Mouse (Mus musculus) embryo, embryonic 11 days (tissue): ENCODE measurements at regions not wholly inside any gene's neighbourhood (a gene's known extent, or its start where the extent isn't known, plus 50 kb on each side); places are given as distances from the start of the nearest gene placed in this dataset.

Experiments
- DNase-seq: peaks from one replicate; pipeline ENCODE4 v3.0.0-alpha.2; 2015

DNA sequence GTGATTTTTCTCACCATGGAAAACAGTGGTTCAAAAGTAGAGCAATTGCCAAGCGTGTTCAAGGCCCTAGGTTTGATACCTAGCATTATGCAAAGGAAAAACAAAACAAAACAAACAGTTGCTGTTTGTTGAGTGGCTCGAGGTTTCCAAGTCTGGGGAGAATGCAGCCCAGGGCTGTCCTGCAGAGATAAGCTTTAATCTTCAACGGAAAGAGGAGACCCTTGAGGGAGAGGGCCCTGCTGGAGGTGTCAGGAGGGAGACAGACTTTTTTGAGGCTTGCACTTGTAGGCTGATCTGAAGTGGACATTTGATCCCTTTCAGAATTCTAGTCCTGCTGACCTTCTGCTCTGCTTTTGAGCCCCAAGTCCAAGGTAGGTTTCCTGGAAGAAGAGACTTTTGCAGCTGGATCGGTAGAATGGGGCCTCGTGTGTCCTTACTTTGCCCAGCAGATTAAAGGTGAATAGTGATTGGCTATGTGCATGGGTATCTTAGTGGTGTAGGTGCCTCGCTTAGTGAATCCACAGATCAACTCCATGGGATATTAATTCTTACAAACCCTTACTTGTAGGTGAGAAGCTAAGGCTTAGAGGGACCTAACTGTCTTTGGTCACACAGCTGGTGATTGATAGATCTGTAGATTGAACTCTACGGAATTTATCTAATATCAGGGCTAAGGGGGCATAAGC lies 87.2 kb upstream of the Podxl start:
- no peak for DNase-seq

DNA sequence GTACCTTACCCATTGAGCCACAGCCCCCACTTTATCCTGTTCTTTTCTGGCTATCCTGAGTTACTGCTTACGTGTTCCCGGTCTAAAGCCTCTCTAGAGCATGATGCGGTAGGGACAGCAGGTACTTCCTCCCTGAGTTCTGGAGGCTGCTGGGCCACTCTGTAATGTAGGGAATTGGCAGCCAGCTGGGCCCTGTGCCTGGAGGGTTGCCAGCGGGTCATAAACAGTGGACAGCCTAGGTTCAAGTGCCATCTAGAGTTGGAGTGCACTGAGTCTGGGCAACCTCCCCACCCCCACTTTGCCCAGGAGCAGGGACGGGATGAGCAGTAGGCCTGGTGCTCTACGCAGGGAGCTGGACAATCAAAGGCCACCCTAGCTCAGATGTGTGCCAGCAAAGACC lies 81.5 kb upstream of the Podxl start:
- DNase-seq = no peak

DNA sequence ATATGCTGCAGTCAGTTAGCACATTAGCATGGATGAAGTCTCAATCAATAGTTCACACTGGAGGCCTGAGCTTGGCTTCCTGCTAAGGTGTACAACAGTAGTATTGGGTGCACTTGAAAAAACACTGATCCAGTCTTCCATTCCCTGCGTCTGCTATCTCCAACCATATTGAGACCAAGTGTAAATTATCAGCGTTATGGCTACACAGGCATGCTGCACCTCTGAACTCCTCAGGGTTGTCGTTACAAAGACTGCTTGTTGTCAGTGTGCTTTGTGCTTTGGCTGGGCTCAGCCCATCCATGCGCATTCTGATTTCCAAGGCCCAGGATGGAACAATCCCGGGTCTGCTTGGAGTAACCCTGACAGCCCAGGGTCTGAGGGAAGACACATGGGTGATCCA lies 80.7 kb upstream of the Podxl start:
- DNase-seq = no peak

DNA sequence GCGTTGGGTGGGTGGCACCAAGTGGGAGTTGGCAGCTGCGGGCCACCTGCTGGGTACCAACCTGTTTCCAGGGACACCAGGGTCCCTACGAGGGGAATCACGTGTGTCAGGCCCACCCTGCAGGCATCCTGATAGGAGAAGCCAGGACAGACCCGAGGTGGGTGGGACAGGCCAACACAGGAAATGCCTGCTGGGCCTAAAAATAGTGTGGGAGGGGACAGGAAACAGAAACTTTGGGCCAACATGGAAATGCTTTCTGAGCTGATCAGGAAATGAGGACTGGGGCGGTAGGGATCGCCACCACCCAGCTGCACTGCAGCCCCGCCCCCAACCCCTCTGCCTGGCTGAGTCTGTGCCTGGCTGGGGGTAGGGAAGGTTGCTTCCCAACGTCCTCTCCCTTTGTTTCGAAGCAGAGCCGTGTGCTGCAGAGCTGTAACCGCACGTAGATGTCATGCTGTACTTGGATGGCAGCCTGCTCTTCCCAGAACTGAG lies 78.7 kb upstream of the Podxl start:
- peak; percentile 54 for DNase-seq

DNA sequence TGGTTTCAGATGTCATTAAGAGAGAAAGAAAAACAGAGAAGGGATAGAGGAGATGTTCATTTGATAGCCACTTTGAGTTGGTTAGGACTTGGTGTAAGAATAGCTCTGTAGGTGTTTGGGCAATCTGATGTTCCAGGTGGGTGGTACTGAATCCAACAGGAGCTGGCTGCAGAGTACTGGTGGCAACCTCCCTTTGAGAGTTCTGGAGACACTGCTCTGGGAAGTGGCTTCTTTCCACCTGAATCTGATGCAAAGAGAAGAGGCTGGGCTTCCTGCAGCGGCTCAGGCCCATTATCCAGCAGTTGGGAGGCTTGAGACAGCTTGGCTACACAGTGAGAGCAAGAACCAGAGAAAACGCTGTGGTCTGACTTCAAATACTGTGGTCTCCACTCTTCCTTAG lies 77.0 kb upstream of the Podxl start:
- DNase-seq = no peak

DNA sequence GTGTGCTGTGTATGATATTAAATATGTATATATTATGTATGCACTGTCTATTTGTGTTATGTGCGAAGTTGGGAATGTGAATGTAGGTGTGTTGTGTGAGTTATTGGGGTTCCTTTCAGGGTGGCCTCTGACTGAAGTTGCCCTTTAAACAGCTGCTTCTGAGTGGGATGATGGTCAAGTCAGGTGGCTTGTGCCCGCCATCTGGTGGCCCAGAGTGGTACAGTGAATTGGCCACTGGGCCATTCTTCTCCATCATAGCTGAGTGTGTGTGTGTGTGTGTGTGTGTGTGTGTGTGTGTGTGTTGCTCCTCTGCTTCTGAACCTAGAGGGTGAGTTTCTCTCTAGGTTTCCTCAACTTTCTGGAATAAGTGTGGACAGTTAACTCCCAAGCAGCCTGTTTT lies 75.7 kb upstream of the Podxl start:
- DNase-seq = peak; percentile 79

DNA sequence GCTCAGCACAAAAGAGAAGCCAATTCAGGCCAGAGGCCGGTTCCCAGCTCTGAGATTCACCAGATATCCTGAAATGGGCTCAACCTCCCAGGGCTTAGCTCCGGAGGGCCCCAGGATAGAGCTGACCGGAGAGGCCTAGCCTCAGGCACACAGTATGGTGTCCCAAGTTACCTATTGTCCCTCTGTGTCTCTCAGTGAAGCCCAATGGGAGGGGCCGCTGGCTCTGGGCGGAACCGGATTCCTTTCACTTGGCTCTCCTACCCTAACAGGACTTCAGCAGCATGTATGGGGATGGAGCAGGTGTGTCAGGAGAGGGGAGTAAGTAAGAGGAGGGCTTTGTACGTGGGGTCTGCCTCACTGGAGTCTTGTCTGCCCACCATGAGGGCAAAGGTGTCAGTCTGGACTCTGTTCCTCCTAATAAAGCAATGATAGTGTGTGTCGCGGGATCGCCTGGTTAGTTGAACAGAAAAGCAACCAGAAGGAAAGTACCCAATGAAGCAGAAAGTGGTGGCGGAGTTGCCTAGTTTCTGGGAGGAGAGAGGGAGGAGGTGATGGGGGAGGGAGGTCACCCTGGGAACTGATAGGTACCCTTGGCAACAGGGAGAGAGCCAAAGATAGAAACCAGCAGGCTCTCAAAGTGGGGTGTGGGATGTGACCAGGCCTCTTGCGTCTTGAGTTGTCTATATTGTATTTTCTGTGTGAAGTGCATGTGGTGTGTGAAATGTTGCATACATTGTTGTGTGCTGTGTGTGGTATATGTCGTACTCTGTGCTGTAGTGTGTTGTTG lies 74.8 kb upstream of the Podxl start:
- no peak for DNase-seq

DNA sequence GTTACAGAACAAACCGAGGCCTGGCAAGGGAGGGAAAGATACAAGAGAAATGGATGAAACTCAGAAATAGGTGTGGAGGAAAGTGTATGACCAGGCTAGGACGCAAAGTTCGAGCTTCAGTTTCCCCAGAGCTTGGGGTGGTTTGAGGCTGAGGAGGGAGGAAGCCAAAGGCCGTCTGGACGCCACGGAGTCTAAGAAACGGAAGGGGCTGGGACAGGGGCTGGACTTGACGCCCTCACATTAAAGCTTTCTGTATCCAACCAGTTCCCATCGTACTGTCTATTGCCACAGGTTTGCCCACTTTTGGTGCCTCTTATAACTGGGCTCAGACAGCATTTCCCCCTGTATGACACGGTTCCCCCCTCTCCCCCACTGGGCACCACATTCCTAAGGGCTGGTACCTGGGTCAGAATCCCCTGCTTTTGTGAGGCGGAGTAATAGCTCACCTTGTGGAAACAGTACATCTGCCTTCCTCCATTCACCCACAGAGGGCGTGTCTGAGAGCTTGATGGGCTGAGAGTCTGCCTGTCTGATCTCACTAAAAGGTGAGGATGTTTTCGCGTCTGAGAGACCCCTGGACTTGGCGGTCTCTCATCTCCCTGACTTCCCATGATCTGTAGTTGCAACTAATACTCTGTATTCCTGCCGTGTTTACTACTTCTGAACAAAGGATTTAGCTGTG lies 73.7 kb upstream of the Podxl start:
- DNase-seq = peak; percentile 51

DNA sequence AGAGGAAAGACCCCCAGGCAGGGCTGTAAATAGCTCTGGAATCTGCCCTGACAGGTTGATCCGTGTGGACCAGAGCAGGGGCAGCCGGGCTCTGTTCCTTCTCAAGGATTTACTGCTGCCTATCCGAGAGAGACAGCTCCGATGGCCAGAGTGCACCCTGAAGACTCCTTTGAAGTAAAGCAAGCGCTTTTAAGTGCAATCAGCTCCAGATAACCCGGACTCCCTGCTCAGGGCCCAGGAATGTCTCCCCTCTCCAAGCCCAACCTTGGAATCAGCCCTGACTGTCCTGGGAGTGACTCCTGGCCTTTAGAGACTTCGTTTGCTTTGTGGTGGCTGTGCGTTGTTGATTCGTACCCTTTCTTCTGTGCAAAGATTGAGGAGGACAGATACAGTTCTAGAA lies 73.2 kb upstream of the Podxl start:
- DNase-seq = peak; percentile 25

DNA sequence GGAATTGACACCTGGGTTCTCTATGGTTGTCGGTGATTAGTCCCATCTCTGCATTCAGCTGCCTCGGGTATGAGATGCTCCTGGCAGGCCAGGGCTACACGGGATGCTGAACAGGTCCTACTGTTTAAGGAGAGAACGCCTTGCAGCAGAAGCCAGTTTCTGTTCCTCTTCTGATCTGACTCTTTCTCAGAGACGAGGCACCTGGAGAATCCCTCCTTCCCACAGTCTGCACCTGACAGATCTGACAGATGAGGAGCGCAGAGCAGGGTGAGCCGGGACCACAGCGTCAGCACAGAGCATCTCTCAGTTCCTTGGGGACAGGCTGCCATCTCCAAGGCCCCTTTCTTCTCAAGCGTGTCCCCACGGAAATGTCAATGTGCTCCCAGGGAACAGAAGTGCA lies 68.7 kb upstream of the Podxl start:
- DNase-seq = no peak

DNA sequence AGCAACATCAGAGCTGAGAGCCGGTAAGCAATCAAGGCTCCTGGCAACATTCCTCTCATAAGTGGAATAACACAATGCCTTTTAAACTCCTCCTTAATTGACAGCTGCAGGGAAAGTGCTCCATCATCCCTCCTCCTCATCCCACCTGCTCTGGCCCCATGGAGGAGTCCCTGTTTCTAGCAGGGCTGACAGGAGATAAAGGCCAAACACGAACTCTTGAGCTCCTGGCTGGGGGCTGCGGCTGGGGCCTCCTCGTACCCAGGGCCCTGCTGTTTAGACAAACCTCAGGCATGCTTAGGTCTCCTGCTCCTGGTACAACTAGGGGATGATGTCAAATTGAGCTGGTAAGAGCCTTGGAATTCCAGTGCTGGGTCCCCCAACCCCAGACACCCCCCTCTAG lies 66.2 kb upstream of the Podxl start:
- DNase-seq = no peak

DNA sequence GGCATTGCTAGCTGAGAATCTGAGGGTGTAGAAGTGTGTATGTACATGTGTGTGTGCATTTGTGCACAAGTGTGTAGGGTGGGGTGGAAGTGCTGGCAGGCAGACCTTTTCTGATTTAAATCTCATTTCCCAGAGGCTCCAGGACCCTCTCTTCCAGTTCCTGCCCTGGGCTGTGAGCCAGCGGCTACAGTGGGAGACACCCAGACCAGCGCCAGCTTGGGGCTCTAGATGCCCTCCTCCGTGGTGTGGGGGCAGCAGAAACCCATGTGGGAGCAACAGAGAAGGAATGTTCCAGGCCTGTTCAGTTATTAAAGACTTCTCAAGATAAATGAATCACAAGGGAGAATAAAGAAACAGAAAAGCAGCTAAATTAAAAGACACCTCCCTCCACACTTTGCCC lies 64.1 kb upstream of the Podxl start:
- DNase-seq = no peak

DNA sequence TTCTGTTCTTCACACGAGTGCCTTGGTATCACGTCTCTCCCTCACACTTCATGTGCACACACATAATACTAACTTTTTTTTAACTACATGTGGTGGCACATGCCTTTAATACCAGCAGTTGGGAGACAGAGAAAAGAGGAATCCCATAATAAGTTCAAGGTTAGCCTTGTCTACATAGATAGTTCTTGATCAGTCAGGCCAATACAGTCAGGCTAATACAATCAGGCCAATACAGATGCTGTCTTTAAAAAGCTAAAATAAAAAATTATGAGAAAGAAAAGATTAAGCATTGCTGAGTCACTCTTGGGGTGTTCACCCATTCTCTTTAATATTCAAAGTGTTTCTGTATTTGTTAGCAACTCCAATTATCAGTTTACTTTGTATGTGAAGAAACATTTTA lies 61.3 kb upstream of the Podxl start:
- no peak for DNase-seq

DNA sequence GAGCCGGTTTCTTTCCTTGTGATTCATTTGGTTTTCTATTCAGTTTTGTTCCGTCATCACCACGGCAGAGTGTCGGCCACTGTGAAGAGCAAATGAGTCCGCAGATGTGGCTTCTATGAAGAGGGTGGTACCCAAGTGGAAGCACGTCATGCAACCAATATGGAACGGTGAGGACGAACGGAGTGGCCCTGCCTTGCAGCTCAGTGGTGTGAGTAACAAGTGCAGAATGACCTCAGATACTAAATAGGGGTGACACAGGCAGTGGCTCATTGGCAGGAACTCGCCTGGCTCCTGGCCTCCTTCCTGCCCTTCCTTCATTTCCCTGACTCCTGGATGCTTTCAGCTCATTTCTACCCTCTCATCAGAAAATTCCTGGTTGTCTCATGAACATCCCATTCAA lies 60.6 kb upstream of the Podxl start:
- no peak for DNase-seq

DNA sequence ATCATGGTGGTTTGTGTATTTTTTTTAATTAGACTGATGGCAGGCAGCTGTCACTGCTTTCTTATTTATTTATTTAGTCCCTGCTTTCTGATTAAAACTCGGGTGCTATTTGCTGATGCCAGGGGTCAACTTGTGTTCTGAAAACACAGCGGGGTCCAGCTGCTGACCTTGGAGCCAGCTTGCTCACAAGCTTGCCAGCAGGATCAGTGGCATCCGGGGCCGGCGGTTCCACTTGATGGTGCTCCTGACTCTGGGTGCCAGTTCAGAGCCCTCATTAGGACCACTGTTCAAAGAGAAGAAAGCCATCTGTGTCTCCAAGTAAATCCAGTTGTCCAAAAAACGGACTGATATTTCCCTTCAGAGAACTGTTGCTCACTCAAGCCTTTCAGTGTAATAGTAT lies 57.2 kb upstream of the Podxl start:
- DNase-seq = no peak

DNA sequence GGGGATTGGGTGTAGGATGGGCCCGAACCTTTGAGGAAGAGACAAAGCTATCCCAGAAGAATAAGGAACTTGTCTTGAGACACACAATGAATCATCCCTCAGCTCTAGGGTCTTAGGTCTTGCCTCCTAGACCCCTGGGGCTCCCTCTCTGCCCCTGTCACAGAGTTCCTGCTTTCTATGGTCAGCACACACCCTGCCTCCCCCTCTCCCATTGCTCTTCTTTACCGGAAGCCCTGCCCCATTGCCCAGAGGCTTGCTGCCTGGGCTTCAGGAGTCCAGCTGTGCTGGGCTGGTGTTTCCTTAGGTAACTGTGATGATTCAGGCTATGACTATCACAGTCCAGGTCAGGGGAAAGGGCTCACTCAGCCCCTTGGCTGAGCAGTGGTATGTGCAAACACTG lies 55.1 kb upstream of the Podxl start:
- DNase-seq = no peak

DNA sequence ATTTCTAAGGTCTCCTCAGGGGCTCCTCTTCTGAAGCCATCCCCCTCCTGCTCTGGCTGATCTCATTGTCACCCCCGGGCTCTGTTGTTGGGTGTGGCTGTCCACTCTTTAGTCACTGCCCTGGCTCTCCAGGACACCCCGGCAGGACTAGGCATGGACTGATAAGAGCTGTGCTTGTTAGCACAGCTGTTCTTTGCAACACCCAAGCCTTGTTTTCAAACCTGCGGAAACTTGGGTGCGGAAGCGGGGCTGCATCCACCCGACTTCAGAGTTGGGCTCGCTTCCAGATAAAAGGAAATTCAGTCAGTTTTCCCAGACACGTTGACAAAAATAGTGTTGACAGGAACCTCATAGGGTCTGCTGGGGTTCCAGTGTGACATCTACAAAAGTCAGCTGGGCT lies 53.6 kb upstream of the Podxl start:
- no peak for DNase-seq

DNA sequence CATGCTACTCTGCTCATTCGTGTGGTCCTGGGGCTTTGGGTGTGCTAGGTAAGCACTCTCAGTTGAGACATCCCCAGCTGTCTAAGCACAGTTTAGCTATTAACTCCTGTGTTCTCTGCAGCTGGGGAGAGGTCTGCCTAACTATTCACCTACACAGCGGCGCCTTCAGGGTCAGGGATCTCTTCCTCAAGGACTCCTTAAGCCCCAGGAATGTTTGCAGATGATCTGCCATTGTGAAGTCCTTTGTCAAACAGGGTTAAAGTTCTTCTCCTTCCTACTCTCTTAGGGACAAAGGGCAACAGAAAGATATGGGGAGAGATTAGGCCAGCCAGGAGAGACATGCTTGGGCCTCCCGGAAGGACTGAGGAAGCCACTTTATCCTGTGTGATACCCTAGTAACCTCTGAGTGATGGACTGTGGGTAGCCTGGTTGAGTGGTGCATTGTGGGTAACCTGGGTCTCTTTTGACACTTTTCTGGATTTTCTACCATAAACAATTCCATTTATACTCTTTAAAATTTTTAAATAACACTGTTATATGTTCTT lies 51.7 kb upstream of the Podxl start:
- no peak for DNase-seq

DNA sequence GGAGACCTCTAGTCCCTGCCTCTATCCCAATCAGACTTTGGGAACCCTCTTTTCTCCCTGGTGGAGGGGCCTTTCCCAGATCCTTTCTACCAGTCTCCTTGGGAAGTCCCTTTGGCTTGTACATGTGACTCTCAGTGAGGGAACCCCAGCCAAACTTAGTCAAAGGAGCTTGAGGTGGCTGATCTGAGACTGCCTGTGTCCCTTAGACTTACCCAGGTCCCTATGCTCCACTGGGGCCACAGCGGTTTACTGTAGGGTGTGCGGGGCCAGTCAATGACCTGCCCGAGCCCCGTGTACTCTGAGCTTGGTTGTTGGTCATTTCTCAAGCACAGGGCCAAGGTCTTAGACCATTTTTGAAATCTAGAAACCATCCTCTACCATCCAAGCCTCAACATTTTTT lies 50.8 kb upstream of the Podxl start:
- no peak for DNase-seq

DNA sequence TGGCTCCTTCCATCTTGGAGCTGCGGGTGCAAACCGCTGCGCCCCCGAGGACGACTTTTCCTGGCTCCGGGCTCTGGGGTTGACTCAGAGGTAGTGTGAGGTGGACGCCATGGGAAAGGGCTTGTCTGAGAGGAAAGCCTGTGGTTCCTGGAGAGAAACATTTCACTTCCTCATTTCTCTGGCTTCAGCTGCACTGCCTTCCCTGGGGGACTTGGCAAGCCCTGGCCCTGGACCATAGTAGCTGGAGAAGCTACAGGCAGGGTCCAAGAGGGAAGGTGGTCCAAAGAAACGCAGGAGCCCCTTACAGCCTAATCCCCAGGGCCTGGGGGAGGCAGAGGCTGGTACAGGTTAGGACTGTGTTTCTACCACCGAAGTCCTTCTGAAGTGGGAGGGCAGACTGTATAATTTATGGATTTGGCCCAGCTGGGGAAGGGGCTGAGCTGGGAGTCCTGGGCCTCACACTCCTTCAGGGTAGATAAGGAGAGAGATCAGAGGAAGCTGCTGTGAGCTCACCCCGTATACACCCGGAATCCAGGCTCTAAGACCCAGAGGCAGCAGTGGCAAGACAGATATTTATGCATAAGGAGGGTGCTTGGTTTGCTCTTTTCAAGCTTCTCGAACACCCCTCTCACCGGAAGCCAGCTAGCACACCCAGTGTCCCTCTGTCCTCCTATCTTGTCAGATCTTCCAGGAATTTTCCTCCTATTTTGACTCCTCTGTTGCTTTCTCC lies 50.0 kb upstream of the Podxl start:
- DNase-seq = no peak
